ENCODE assay signal across 9 mouse cellular contexts in the genomic region with DNA sequence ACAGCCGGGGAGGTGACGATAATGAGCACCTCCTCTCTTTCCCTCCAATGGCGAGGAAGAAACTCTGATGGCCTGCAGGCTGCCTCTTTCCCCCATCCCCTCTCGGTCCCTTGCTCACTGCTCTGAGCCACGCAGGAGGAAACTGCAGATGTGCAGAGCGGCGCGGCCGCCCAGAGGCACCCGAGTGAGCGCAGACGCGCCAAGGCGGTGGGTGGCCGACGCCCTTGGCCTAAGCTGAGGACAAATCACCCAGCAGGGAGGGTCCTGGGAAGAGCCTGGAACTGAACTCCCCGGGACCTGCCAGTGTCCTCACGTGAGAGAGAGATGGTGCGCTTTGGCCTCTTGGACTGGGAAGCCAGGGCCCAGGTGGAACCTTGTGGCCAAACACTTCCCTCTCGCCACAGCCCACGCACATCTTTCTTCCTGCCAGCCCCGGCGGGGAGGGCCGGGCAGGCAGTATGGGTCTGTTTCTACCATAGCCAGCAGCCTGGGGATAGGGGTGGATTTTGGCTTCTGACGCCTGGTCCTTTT.
DNase-seq lines count a peak whose midpoint lies in the region; ATAC-seq and TF ChIP-seq lines count a peak whose summit lies in the region.
"Had no signal": no experiment of that assay in that cellular context is flagged by ENCODE, and none has a peak within 500 bp of the region (broad histone marks: within the 10 kb centered on the region; RNA-seq: fewer than 3 reads in every experiment).

No protein-coding gene starts in this region.

- no peak overlapping the region for H3K9ac ChIP-seq in heart, embryonic 14.5 days (ENCODE audit: low read length)
- H3K9ac ChIP-seq in limb, embryonic 15.5 days, result 0 out of 2 replicates have a peak overlapping the region, but pooled peaks have one; percentile 18

- H3K27me3 ChIP-seq in cerebellum, adult 2 months (ENCODE audit: control insufficient read depth, insufficient read depth, low read length), result no peaks in the 10 kb centered on the region
- peaks cover 55% of the 10 kb centered on the region for H3K27me3 ChIP-seq in heart, embryonic 14.5 days (ENCODE audit: control insufficient read depth, insufficient read depth, low read length)
- H3K27me3 ChIP-seq in limb, embryonic 15.5 days, result peaks cover 33% of the 10 kb centered on the region

- ATAC-seq in heart, embryonic 14.5 days (ENCODE audit: insufficient number of reproducible peaks, insufficient read depth, low FRiP score, low read depth), result no peak
- ATAC-seq in limb, embryonic 15.5 days (ENCODE audit: insufficient number of reproducible peaks, low FRiP score, low TSS enrichment, low read depth), result peak; percentile 48

- H3K9me3 ChIP-seq in heart, embryonic 14.5 days (ENCODE audit: control insufficient read depth, low read length), result no peaks in the 10 kb centered on the region
- no peaks in the 10 kb centered on the region for H3K9me3 ChIP-seq in limb, embryonic 15.5 days

- 22% methylated on average over 25 of the region's 25 CpGs for WGBS in cerebellum, adult 2 months
- WGBS in heart, embryonic 14.5 days, result 4% methylated on average over 25 of the region's 25 CpGs
- WGBS in limb, embryonic 15.5 days, result 7% methylated on average over 25 of the region's 25 CpGs

- no peaks in the 10 kb centered on the region for H3K36me3 ChIP-seq in heart, embryonic 14.5 days (ENCODE audit: control insufficient read depth, insufficient read depth, low read length)
- no peaks in the 10 kb centered on the region for H3K36me3 ChIP-seq in limb, embryonic 15.5 days

- TF ChIP-seq CTCF in cerebellum, adult 2 months (IDR thresholded peaks at IDR 0.05; ENCODE audit: borderline replicate concordance, insufficient read depth, low read depth, low read length), result no peak

- peak overlapping the region; percentile 39 for H3K4me3 ChIP-seq in cerebellum, adult 2 months (replicated peaks; ENCODE audit: insufficient read depth, low read depth, low read length)
- peak overlapping the region; percentile 15 to 25 for H3K4me3 ChIP-seq in heart, embryonic 14.5 days (ENCODE audit: control insufficient read depth in 1 of 2, insufficient read depth in 1 of 2, low read depth in 1 of 2, low read length in 2 of 2)
- peak overlapping the region; percentile 29 for H3K4me3 ChIP-seq in limb, embryonic 15.5 days
- H3K4me3 ChIP-seq: erythroblast, embryonic 14.5 days had no signal

- peaks cover 55% of the 10 kb centered on the region for H3K4me1 ChIP-seq in cerebellum, adult 2 months (ENCODE audit: control insufficient read depth, insufficient read depth, low read length)
- peaks cover 13 to 20% of the 10 kb centered on the region in 2 experiments; a peak in 3 of 4 replicates for H3K4me1 ChIP-seq in heart, embryonic 14.5 days (ENCODE audit: control insufficient read depth in 2 of 2, insufficient read depth in 2 of 2, low read length in 2 of 2)
- peaks cover 39% of the 10 kb centered on the region for H3K4me1 ChIP-seq in limb, embryonic 15.5 days

- peak overlapping the region; percentile 56 for H3K27ac ChIP-seq in cerebellum, adult 2 months (ENCODE audit: insufficient read depth, low read length)
- H3K27ac ChIP-seq in heart, embryonic 14.5 days (replicated peaks in 1 of 2; ENCODE audit: control insufficient read depth in 1 of 2, insufficient read depth in 1 of 2, low read depth in 2 of 2, low read length in 2 of 2), result no peak overlapping the region
- H3K27ac ChIP-seq in limb, embryonic 15.5 days, result peak overlapping the region; percentile 55

- TF ChIP-seq POLR2A in cerebellum, adult 2 months (IDR thresholded peaks at IDR 0.05; ENCODE audit: borderline replicate concordance, insufficient read depth, low read length), result no peak

- DNase-seq in cerebellum, adult 2 months, result peak in 1 of 2 experiments; percentile 70
- no peak for DNase-seq in cerebellum, adult 9-10 months
- peak; percentile 26 for DNase-seq in urinary bladder, postnatal 25 days (ENCODE audit: low spot score)
- no peak for DNase-seq in urinary bladder, postnatal 10 days (ENCODE audit: low spot score)
- peak; percentile 34 for DNase-seq in skeletal muscle tissue, adult 2 months (ENCODE audit: low read depth, low spot score)
- no peak for DNase-seq in cerebellum, adult 9-11 months

- peak overlapping the region; percentile 64 for H3K4me2 ChIP-seq in heart, embryonic 14.5 days (ENCODE audit: low read length)
- peak overlapping the region; percentile 52 for H3K4me2 ChIP-seq in limb, embryonic 15.5 days

Comparison
In these comparisons a context has a peak if more than half of its experiments do, and no peak if none do; other contexts are left out.
1. DNase-seq: peak in urinary bladder, postnatal 25 days (single experiment) and skeletal muscle tissue, adult 2 months (single experiment); none in cerebellum, adult 9-10 months (single experiment), urinary bladder, postnatal 10 days (single experiment) and cerebellum, adult 9-11 months (single experiment).
2. H3K27ac ChIP-seq: peak in cerebellum, adult 2 months (single experiment) and limb, embryonic 15.5 days (single experiment); none in heart, embryonic 14.5 days (0 of 2).
3. Peak in every context shown above with its lines, with median percentiles within 50 percentile points of each other: H3K4me3 ChIP-seq.